Mouse (Mus musculus) frontal cortex, adult 2 months (tissue): ENCODE results near the gene Capn7. TPM values are rescaled to one million over a fixed set of nuclear protein-coding genes. Genes with fewer than 3 reads are reported as not detected.

Experiments
- DNase-seq, 2 experiments: peaks; one replicate each; pipeline ENCODE4 v3.0.0; 2022; ENCODE audit warnings: low spot score in 1 of 2; ENCODE audit errors: extremely low spot score in 1 of 2
- polyA plus RNA-seq: library from polyadenylated mRNA; depleted of rRNA; stranded (reverse); fragments of >200 nt; gene quantifications from 2 replicates; pipeline ENCODE4 v1.2.3, GENCODE M21; 2012

The Capn7 gene
- polyA plus RNA-seq, 1 experiment = 33.7 TPM

GRCm38 (mm10) chr14:31364589-31364988 lies 28.2 kb downstream of the Capn7 start:
- no peak for DNase-seq

DNA sequence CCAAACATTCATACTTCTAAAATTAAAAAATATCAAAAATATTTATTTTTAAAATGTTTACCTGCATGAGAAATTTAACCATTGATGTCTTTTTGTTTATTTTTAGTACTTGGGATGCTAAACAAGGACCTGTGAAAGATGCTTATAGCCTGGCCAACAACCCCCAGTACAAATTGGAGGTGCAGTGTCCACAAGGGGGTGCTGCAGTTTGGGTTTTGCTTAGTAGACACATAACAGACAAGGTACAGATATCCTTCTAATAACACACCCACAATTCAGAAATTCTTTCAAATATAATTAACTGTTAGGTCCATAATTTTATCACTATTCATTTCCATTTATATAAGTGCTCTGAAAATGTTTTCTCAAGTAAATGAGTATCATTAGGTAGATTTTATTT lies 28.9 kb downstream of the Capn7 start:
- DNase-seq = peak in 1 of 2 experiments; percentile 83

- no peak for DNase-seq
These were observed 31.5 kb downstream of the Capn7 start for GRCm38 (mm10) chr14:31367951-31368350.

DNA sequence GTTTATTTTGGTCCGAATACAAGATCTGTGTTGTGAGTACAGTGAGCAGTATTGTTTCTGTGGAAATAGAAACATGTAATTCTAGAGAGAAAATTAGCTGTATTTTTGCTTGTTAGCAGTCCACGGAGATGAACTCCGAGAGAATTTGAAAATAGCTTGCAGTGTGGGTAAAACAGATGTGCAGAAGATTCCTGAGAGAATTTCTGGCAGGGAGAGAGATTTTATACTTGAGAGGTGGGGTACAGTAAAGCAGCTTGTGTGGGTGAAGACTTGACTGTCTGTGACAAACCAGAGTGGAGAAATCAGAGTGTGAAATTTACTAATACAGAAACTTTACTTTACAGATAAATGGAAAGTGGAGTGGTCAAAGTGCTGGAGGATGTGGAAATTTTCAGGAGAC lies 32.9 kb downstream of the Capn7 start:
- DNase-seq = no peak

DNA sequence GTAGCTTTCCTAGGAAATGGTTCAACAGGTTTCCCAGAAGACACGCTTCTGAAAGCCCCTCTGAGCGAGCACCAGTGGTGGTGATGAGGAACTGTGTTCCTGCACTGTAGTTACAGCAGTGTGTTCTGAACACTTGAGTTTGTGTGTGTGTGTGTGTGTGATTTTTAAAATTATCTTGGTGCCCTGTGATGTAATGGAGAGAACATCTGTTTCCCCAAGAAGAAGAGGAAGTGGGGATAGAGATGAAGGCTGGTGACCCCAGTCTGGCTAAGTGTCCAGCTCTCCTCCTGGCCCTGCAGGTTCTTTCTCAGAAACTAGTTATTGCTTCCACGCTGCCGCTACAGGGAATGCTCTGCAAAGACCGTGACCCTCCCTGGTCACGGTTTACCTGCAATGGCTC lies 38.0 kb downstream of the Capn7 start:
- no peak for DNase-seq

DNA sequence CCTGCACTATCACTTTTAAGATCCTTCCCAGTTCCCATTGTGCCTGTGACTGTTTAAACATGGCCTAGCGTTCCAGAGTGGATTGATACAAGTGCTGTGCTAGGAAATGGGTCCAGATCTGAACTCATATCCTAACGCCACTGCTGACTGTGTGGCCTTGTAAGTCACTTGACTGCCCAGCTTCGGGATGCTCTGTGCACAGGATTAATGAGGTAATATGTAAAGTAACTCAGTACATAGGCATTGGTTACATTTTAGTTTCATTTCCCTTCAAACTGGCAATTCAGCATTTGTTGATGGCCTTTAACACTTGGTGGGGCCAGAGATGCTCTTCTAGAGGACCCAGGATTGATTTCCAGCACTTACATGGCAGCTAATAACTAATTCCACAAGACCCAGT lies 39.9 kb downstream of the Capn7 start:
- DNase-seq = no peak

- DNase-seq = no peak
These were observed 45.8 kb downstream of the Capn7 start for GRCm38 (mm10) chr14:31382276-31382675.

GRCm38 (mm10) chr14:31383470-31384050 lies 47.1 kb downstream of the Capn7 start:
- peak; percentile 65 to 79 for DNase-seq

DNA sequence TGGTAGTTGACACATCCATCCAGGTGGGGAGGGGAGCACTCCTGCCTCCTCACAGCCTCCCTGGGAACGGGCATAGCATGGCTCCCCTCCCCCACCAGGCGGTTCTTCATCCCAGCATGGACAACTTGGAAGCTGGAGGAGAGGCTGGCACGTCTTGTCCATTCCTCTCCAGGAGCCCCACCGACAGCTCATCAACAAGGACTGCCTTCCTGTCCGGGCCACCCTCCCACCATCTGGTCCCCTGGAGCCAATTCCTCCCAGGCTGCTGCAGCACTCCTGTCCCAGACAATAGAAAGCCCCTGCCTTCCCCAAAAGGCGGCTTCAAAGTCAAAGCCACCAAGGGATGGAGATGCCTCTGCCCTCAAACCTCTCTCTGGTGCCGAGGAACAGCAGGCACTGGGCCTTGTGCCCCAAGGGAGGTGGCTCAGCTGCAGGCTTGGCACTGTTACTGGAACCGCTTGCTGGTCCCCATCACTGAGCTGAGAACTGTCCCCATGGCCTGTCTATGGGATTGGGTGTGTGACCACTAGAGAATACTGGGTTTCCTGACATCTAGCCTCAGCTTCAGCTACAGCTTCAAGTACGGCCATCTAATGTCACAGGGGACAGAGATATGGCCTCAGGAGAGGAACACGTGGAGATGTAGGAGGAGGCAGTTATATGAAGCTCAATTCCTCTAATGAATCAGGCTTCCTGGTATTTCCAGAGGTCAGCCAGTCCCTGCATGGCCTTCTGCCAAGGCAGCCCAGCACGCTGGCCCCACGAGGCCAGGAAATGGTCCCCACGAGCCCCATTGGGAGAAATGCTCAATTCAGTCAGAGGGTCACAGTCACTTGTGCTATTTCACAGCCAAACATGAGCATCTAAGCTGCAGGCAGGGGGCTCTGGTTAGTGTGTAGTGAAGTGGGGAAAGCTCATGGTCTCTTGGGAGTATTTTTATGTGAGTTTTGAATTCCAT lies 48.2 kb downstream of the Capn7 start:
- no peak for DNase-seq

DNA sequence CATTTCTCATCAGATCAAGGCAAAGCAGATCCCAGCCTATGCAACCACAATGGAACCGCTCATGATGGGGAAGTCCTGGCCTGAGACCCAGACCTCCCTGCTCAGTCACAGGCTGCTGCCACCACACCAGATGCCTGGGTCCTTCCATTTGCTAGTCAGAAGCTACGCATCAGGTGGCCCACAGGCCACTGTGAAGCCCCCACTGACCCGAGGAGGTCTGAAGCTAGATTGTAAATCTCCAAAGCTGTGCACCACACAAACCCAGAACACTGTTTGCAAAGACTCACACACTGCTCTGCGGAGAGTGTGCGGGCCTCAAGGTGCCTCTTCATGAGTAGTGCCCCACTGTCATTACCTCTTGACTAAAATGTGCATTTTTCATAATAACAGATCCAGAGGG lies 49.0 kb downstream of the Capn7 start:
- DNase-seq = no peak

DNA sequence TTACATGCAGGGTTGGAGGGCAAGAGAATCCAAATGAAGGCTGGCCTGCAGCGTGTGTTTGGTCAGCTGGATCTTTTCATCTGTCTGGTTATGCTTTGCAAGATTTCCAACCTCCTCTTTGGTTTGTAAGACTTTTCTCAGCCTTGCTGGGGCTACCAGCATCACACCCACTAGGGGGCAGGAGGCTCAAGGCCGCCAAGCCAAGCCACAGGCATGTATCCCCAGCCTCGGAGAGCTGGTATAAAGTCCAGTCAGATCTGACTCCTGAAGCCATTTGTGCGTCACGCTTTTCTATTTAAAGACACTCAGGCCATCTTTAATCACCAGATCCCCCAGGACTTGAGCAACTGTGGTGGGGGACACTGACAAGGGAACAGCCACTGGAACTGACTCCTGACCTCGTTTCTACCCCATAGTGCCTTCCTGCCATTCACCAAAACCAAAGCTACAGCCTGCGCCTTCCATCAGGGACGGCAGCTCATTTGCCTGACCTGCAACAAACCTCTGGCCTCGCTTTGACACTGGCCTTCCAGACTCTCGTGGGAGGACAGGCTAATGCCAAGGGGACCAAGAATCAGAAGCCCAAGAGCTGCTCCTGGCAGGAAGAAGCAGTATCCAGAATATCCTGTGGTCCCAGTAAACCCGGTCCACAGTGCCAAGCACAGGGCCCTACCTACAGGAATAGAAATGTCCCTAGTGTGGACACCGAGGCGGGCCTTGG lies 49.7 kb downstream of the Capn7 start:
- peak; percentile 57 to 83 for DNase-seq

DNA sequence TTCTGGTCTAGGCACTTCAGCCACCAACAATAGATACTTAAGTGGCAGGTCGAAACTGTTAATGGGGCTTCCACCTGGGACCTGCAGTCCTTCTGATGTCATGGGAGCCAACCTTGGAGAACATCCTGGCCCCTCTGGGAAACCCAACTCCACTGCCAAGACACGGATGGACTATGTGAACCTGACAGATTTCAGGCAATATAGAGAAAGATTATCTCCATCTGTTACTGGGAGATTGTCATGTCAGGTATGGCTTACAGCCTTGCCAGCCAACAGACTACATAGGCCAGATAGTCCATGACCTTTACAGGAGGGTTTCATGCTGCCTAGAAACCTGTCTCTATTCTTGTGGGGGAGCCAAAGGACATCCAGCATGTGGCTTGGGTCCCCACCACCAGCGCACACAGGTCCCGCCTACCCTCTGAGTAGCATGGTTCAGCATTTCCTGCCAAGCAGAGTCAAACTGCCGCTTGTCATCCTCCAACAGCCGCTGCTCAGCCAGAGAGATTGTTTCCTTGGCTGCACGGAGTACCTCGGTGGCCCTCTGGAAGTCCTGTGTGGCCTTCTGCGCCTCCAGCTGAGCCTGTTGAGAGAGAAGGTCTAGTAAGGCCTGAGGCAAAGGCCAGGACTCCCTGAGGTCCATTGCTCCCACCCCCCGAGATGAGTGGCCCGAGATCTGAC lies 51.0 kb downstream of the Capn7 start:
- no peak for DNase-seq

GRCm38 (mm10) chr14:31388086-31388872 lies 51.8 kb downstream of the Capn7 start:
- no peak for DNase-seq

DNA sequence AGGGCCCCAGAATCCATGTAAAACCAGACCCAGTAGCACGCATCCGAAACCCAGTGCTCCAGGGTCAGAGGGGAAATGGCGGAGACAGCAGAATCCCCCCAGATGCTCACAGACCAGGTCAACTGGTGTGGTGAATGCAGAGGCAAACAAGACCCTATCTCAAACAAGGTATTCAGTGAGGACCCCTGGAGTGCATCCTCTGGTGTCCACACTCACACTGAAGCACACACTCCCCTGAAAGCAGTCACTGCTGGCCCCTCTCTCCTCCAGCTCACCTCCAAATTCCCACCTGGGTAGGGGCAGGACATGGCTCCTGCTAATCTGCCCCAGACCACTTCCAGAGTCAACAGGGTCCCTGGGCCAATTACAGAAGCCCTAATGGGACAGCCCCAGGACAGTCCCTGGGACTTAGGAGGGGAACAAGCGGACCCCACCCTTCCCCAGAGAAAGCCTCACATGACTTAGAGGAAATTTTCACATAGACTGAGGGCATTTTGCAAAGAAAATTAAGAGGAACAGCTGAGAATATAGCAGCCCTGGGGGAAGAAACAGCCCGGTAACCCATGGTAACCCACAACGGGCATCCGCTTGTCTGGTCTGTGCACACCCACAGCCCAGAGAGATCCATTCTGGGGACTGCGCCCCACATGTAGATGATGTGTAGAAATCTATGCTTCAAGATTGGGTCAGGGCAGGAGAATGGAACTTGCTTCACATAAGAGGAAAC lies 53.1 kb downstream of the Capn7 start:
- DNase-seq = no peak

- no peak for DNase-seq
These were observed 55.9 kb downstream of the Capn7 start for GRCm38 (mm10) chr14:31392300-31392699.

DNA sequence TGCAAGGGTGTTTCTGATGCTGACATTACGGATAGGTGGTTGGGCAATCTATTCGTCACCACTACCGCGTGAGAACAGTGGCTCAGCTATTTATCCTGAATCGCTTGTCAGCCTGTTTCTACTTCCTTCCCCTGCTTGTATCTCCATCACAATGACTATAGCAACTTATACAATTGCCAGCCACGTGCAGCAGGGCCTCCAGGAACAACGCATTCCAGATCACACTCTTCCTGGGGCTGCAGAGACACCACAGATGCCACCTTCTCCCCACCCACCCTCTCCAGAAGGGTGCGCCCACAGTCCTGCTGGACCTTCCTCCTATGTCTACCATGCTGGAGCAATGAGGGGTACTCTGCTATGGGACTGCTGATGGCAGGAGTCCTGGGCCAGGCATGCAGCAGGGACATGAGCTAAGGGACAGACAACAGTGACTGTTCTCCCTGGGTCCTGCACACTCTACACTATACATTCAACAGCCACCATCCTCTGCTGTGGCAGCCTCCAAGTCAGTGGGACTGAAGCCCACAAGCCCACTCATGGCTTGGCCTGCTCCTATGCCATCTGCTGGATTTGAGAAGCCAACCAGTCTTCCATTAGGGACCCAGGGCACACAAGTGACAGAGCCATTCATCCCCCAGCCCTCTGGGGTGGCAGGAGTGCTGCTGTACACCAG lies 56.6 kb downstream of the Capn7 start:
- DNase-seq = peak; percentile 58 to 63

GRCm38 (mm10) chr14:31393546-31393890 lies 57.1 kb downstream of the Capn7 start:
- DNase-seq = no peak

GRCm38 (mm10) chr14:31393936-31394630 lies 57.6 kb downstream of the Capn7 start:
- DNase-seq = no peak
